Mouse (Mus musculus) C3H10T1/2 (cell line): ENCODE results near the gene Uaca. TPM values are rescaled to one million over a fixed set of nuclear protein-coding genes. Genes with fewer than 3 reads are reported as not detected.

Experiments
- polyA plus RNA-seq, 2 experiments: library from polyadenylated mRNA; unstranded; fragments of >200 nt; fragmentation: generic; extraction: Trizol; gene quantifications; one replicate each; pipeline ENCODE4 v1.2.1; 2012; ENCODE audit warnings: missing spikeins in 2 of 2

The Uaca gene
- 10 to 100 TPM in 1 of 2 experiments, 1 to 10 TPM in 1; 2.9 to 19.4 TPM for polyA plus RNA-seq

GRCm38 (mm10) chr9:60794210-60794840 is at the start of gene Uaca:
TSS of gene Uaca (plus strand) at chr9:60794542.

Other genes with a start within 250 kb of the Uaca start
- 10 to 100 TPM in 1 of 2 experiments, under 1 TPM in 1; 0.69 to 11.6 TPM for gene Lrrc49, start 106.4 kb upstream of the Uaca start, polyA plus RNA-seq
- gene Larp6, start 81.6 kb upstream of the Uaca start, polyA plus RNA-seq, result under 1 TPM in 1 of 2 experiments, not detected in 1; 0.01 TPM